Mouse (Mus musculus) E14TG2a.4 (cell line): ENCODE measurements around the gene Arrb1.

Experiments used
- H3K27me3 ChIP-seq: 2 replicates; pipeline ENCODE4 v1.6.1; 2014; ENCODE audit warnings: low read length, control low read depth; ENCODE audit not compliant: insufficient read depth
- H3K36me3 ChIP-seq: 2 replicates; pipeline ENCODE4 v1.6.1; 2014; ENCODE audit warnings: low read length, control low read depth; ENCODE audit not compliant: insufficient read depth
- H3K4me1 ChIP-seq: replicated peaks from 2 replicates; pipeline ENCODE4 v1.6.1; 2014; ENCODE audit warnings: low read depth, low read length, control low read depth
- H3K4me3 ChIP-seq: replicated peaks from 2 replicates; pipeline ENCODE4 v1.5.1; 2014; ENCODE audit warnings: mild to moderate bottlenecking, low read length
- H3K9me3 ChIP-seq: 2 replicates; pipeline ENCODE4 v1.6.1; 2014; ENCODE audit warnings: low read length, control low read depth
- CTCF ChIP-seq: conservative IDR thresholded peaks from 2 replicates; pipeline ENCODE4 v1.5.1; 2014; ENCODE audit warnings: low read length
- NANOG ChIP-seq: IDR thresholded peaks from 2 replicates; pipeline ENCODE4 v1.6.1; 2014; ENCODE audit warnings: borderline replicate concordance, low read length, mixed read lengths
- POU5F1 ChIP-seq: IDR thresholded peaks from 2 replicates; pipeline ENCODE4 v1.6.1; 2014; ENCODE audit warnings: low read length, borderline replicate concordance

Gene Arrb1

GRCm38 (mm10) chr7:99579491-99580190, 44.4 kb downstream of the Arrb1 start:
- Histone ChIP-seq H3K36me3 (no peaks in the 10 kb centered on the region), H3K4me3 (peak overlapping the region; percentile 68), H3K27me3 (peaks cover 35% of the 10 kb centered on the region), H3K9me3 (no peaks in the 10 kb centered on the region), H3K4me1 (peaks cover 20% of the 10 kb centered on the region)
- TF ChIP-seq CTCF (no peak), NANOG (no peak), POU5F1 (no peak)

GRCm38 (mm10) chr7:99580247-99580646, 45.0 kb downstream of the Arrb1 start:
- Histone ChIP-seq H3K9me3 (no peaks in the 10 kb centered on the region), H3K4me3 (peak overlapping the region; percentile 68), H3K27me3 (peaks cover 35% of the 10 kb centered on the region), H3K36me3 (no peaks in the 10 kb centered on the region), H3K4me1 (peaks cover 20% of the 10 kb centered on the region)
- TF ChIP-seq CTCF (no peak), POU5F1 (no peak), NANOG (no peak)

GRCm38 (mm10) chr7:99582306-99582705, 47.0 kb downstream of the Arrb1 start:
- TF ChIP-seq NANOG (no peak), POU5F1 (no peak), CTCF (no peak)
- Histone ChIP-seq H3K4me3 (no peak overlapping the region), H3K9me3 (no peaks in the 10 kb centered on the region), H3K4me1 (peaks cover 20% of the 10 kb centered on the region), H3K36me3 (no peaks in the 10 kb centered on the region), H3K27me3 (peaks cover 35% of the 10 kb centered on the region)

- Histone ChIP-seq H3K4me1 (peaks cover 20% of the 10 kb centered on the region), H3K4me3 (no peak overlapping the region), H3K36me3 (no peaks in the 10 kb centered on the region), H3K9me3 (no peaks in the 10 kb centered on the region), H3K27me3 (peaks cover 29% of the 10 kb centered on the region)
- TF ChIP-seq NANOG (no peak), CTCF (no peak), POU5F1 (no peak)
These were observed 47.6 kb downstream of the Arrb1 start for GRCm38 (mm10) chr7:99582867-99583266.

- Histone ChIP-seq H3K4me3 (no peak overlapping the region), H3K36me3 (no peaks in the 10 kb centered on the region), H3K9me3 (no peaks in the 10 kb centered on the region), H3K27me3 (peaks cover 27% of the 10 kb centered on the region), H3K4me1 (peaks cover 20% of the 10 kb centered on the region)
- TF ChIP-seq CTCF, result no peak
- TF ChIP-seq POU5F1, result no peak
- no peak for TF ChIP-seq NANOG
These were observed 48.4 kb downstream of the Arrb1 start for GRCm38 (mm10) chr7:99583625-99584024.

- TF ChIP-seq CTCF (no peak), POU5F1 (no peak), NANOG (no peak)
These were observed 50.7 kb downstream of the Arrb1 start for GRCm38 (mm10) chr7:99585976-99586375.

GRCm38 (mm10) chr7:99590064-99590463, 54.8 kb downstream of the Arrb1 start:
- TF ChIP-seq NANOG, result no peak
- TF ChIP-seq CTCF, result peak; percentile 75
- Histone ChIP-seq H3K9me3 (no peaks in the 10 kb centered on the region), H3K4me3 (no peak overlapping the region), H3K4me1 (no peaks in the 10 kb centered on the region), H3K36me3 (peaks cover 14% of the 10 kb centered on the region; the same call in 1 of the 2 replicates), H3K27me3 (no peaks in the 10 kb centered on the region)

More at GRCm38 (mm10) chr7:99585976-99586375, 50.7 kb downstream of the Arrb1 start:
- Histone ChIP-seq H3K9me3 (no peaks in the 10 kb centered on the region), H3K4me3 (no peak overlapping the region), H3K36me3 (no peaks in the 10 kb centered on the region), H3K27me3 (peaks cover 11% of the 10 kb centered on the region), H3K4me1 (peaks cover under 1% of the 10 kb centered on the region)

- no peaks in the 10 kb centered on the region for H3K9me3 ChIP-seq
- H3K4me1 ChIP-seq, result no peaks in the 10 kb centered on the region
- H3K27me3 ChIP-seq, result no peaks in the 10 kb centered on the region
- peaks cover 18% of the 10 kb centered on the region; the same call in 1 of the 2 replicates for H3K36me3 ChIP-seq
- no peak for TF ChIP-seq CTCF
- TF ChIP-seq POU5F1, result no peak
- TF ChIP-seq NANOG, result no peak
- H3K4me3 ChIP-seq, result no peak overlapping the region
These were observed 55.4 kb downstream of the Arrb1 start for GRCm38 (mm10) chr7:99590646-99591045.
